Mouse (Mus musculus) kidney, adult 9 months (tissue): ENCODE measurements around the gene 0610030E20Rik.

Experiments used
- DNase-seq: peaks from one replicate; pipeline ENCODE4 v3.0.0; 2022

0610030E20Rik gene

GRCm38 (mm10) chr6:72347166-72347941 is at the start of gene 0610030E20Rik:
TSS of gene 0610030E20Rik (plus strand) at chr6:72347317.
- DNase-seq = peak; percentile 98

DNA sequence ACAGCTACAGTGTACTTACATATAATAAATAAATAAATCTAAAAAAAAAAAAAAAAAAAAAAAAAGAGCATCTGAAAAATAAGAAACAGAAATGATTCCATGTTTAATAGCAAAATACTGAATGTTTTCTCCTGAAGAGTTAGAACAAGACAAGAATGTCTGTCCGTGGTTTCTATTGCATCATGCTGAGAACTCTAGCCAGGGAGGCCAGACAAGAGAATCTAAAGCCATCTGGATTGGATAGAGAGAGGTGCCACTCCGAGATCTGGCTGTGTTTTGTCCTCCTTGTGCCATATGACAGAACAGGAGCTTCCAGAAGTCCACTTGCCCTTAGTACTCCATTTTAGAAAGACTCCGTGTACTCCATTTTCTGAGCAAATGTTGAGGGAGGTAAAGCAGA is 49.3 kb upstream of the 0610030E20Rik start:
- no peak for DNase-seq

- DNase-seq = peak; percentile 84
These were observed 44.7 kb upstream of the 0610030E20Rik start for GRCm38 (mm10) chr6:72302349-72302925.

DNA sequence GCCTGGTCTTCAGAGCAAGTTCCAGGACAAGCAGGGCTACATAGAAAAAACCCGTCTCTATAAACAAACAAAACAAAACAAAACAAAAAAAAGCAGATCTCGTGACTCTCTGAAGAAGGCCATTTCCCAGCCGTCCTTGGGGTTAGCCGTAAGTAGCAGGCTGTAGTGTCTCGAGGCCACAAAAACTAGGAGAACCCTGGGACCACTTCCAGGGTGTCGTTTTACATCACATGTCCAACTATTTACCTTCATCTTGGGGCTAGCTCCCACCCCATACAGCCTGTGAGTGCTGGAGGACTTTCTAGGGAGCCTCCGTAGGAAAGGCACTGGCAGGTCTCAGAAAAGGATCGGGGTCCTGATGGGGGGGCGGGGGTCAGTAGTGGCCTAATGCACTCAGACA is 43.6 kb upstream of the 0610030E20Rik start:
- no peak for DNase-seq

DNA sequence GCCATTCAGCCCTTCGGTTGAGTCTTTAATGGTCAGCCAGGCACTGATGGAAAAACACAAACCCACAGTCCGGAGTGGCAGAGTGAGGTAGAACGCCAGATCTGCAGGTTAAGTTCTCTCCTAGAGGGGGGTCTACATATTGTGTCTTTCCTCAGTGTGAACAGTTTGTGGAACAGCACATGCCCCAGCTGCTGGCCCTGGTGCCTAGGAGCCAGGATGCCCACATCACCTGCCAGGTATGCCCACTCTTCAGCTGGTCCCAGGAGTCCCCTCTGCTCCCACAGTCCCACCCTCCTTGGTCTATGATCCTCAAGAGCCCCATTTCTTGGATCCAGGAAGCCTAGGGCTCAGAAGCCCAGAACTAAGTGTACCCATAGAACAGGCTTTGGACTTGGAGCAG is 34.9 kb upstream of the 0610030E20Rik start:
- no peak for DNase-seq

GRCm38 (mm10) chr6:72313124-72313867 is 33.8 kb upstream of the 0610030E20Rik start:
- no peak for DNase-seq

DNA sequence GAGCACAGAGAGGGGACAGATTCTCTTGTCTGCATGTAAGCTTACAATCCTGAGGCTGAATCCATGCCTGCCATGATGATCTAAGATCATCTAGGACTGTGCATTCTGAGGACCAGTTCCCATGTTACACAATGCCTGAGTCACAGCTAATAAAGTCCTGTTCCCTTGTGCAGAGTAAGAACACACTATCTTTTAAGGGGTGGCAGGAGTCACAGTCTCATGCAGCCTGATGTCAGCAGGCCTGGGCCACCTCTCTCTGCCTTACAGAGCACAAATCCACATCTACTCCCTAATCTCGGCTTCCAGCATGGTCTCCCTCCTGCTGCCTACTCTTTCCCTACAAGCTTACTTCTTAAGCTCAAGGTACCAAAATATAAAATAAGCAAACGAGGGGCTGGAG is 31.7 kb upstream of the 0610030E20Rik start:
- no peak for DNase-seq

DNA sequence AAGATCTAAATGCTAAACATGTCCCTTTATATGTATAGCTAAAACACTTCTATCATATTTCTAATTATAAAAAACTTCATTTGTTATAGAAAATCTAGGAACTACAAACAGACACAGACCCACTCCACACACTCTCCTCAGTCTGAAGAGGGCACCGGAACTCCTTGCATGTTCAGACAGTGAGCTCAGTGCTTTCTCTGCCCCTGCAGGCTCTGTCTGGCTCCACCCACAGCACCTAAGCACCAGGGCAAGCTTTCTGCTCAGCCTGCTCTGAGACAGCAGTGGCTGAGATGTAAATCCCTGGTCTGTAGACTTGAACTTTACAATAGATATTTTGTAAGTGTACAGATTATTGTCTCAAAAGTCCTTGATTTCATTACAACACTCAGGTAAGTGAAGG is 31.1 kb upstream of the 0610030E20Rik start:
- no peak for DNase-seq

- no peak for DNase-seq
These were observed 28.7 kb upstream of the 0610030E20Rik start for GRCm38 (mm10) chr6:72318440-72318839.

DNA sequence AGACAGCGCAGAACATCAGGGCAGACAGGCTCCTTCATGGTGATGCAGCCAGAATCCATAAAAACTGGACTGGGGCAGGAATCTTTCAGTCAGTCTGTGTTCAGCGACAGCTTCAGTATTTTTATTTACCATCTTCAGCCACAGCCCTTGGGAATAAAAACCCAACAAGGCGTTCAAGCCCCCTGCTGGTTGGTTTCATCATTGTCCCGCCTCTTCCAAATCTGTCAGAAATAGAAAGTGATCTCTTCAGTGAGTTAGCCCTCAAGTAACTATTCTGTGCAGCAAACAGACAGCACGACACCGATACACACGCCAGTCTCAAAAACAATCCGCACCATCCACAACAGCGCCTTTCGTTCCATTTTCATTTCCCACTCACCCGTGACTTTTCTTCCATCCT is 28.1 kb upstream of the 0610030E20Rik start:
- DNase-seq = peak; percentile 57

GRCm38 (mm10) chr6:72322936-72323335 is 24.2 kb upstream of the 0610030E20Rik start:
- DNase-seq = no peak

DNA sequence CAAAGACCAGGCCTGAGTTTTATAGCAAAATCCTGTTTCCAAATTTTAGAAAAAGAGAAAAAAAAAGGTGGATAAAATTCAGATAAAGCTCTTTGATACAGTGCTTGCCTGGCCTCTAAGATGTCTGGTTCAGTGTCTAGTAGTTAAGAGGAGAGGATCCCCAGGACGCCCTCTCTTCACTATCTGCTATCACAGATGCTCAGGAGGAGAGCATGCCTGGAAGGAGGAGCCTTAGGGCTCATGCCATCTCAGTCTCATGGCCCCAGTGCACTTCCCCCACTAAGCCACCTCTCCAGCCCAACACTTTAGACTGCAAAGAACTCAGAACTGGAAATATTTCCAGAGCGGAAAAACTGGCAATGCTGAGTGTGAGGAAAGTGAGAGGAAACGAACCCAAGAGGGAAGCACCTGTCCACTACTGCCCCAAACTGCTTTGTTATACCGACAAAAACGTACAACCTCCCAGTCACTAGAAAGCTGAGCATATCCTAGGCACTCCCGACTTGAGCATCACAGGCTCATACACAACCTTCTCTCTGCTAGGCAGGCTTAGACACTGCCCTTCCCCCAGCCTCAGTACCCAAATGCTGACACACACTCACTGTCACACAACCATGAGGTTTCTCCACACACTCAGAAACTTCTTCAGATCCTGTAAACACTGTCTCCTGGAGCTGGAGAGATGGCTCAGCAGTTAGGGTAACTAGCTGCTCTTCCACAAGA is 23.2 kb upstream of the 0610030E20Rik start:
- no peak for DNase-seq

- DNase-seq = peak; percentile 83
These were observed 20.8 kb upstream of the 0610030E20Rik start for GRCm38 (mm10) chr6:72326274-72326673.

DNA sequence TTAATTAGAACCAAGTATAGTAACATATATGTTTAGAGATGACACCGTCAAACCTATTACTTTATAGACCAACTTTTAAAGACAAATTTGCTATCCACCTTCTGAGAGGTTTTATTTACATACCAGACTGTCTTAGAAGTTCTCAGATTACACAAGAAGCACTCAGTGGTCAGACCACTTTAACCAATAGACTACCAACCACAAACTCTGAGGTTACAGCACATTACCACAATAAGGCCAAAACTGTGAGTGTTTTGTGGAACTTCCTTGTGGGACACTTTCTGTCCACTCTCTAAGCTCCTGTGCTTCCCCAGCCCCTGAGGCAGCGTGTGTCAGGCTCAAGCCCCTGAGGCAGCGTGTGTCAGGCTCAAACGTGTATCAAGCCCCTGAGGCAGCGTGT is 18.1 kb upstream of the 0610030E20Rik start:
- no peak for DNase-seq

DNA sequence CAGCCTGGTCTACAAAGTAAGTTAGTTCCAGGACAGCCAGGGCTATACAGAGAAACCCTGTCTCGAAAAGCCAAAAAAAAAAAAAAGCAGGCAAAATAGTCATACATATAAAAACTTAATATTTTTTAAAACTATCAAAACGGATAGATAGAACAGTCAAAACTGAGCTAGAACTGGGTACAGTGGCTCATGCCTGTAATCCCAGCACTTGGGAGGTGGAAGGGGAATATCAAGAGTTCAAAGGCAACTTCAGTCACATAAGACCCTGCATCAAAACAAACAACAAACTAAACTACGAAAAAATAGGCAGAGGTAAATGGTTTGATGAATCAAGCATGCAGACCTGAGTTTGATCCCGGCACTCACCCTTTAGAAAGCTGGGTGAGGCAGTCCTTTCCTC is 17.0 kb upstream of the 0610030E20Rik start:
- no peak for DNase-seq

- DNase-seq = no peak
These were observed 14.0 kb upstream of the 0610030E20Rik start for GRCm38 (mm10) chr6:72333111-72333510.

DNA sequence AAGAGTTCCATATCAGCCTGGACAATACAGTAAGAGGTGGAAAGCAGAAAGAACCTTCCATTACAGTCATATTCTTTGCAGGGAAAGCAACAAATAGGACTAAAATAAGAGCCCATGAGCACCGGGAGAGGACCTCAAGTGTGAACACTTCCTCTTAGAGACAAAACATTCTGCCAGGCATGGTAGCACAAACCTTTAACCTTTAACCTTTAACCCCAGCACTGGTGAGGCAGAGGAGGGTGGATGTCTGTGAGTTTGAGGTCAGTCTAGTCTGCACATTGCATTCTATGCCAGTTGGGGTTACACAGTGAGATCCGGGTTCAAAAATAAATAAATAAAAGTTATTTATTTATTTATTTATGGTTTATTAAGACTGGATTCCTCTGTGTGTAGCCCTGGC is 6.6 kb upstream of the 0610030E20Rik start:
- peak; percentile 66 for DNase-seq

GRCm38 (mm10) chr6:72344396-72345073 is 2.6 kb upstream of the 0610030E20Rik start:
- no peak for DNase-seq

DNA sequence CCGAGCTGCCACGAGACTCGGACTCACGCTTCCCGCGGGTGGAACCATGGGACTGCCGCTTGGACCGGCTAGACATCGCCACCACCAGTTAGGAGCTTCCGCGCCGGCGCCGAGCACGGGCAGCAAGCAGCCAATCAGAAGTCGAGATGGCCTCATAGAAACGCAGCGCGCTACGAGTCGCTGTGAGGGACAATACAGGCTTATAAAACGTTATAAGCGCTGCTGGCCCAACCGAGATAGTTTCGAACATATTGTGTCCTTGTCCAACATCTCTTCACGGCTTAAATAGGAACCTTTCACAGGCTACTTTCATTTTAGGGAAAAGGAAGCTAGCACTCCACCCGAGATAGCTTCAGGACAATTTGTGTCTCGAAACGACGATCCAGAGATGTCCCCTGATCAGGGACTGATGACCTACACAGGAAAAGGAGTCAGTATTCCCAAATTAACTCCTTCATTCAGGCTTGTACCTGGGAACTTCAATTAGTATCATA is 2.0 kb upstream of the 0610030E20Rik start, which contains the start of gene Usp39:
Gene Usp39 (minus strand): TSS at position 111 of the 494 bp plus-strand sequence.
- peak; percentile 96 for DNase-seq

- DNase-seq = no peak
These were observed 1.5 kb upstream of the 0610030E20Rik start for GRCm38 (mm10) chr6:72345633-72346032.

- peak; percentile 24 for DNase-seq
These were observed 856 bp upstream of the 0610030E20Rik start for GRCm38 (mm10) chr6:72346261-72346660.

DNA sequence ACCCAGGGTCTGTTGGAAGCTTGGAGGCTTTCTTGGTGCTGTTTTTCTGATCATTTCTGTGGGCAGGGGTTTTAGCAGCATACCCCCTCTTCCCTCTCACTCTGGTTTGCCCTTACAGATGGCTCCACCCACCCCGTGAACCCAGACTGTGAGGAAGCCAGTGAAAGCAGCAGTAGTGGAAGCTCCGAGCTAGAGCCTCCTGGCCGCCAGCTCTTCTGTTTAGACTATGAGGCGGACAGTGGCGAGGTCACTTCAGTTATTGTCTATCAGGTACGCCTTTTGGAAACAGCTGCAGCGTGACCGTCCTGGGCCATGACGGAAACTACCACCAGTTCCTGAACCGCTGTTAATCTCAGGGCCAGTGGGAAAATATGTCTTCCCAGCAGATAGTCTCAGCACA is 1.3 kb downstream of the 0610030E20Rik start:
- peak; percentile 63 for DNase-seq
